Mouse (Mus musculus): ENCODE measurements around the gene Agtr2.
"Not testable (repeated sequence)": the region's sequence is repeated elsewhere in the genome, so short reads cannot be mapped to it uniquely, and the experiment has no call there.

Gene Agtr2

DNA sequence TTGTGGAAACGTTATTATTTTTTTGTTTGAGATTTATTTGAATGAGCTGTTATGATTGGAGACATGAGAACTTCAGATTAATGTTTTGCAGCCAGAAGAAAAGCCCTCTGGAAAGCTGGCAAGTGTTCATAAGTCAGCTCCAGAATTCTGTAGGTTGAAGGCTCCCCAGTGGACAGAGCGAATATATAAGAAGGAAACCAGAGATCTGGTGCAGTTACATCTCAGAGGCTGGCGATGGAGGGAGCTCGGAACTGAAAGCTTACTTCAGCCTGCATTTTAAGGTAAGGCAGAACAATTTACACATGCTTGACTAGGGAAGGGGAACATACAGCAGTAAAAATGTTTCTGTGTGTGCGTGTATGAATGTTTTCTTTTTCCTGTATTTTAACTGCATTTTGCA lies at the start of gene Agtr2:
Gene Agtr2 (plus strand): TSS at position 131 of the 400 bp plus-strand sequence.
- no peak for DNase-seq

DNA sequence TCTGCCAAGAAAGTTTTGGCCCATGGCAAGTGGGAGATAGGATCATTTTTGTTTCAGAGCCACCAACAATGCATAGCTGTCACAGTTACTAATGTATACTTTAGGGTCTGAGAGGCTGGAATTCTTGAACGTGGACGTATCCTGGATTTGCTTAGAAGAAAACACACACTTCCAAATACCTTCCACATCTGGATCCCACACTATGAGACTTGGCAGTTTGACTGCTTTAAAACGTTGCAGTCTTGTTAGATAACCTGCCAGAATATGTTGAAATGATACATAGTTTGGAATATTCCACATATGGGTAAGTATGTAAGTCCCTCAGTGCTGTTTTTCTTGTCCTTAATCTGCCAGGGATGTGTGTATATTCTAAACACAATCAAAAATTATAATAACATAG lies 31.8 kb upstream of the Agtr2 start:
- no peak for DNase-seq

DNA sequence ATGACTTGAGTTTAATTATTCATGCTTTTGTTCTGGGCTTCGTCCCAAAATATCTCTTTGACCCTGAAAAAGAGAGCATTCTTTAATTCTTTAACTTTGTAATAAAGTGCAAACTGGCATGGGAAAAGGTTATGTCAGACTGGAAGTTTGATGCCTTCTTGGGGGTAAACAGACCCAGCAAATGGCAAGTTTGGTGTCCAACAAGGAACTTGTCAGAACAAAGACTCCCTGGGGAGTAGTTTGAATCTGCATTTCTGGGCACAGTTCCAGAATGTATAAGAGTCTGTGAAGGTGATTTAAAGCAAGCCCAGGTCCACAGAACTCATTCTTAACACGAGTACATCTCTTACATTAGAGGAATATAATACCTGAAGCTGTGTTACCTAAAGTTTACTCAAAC lies 3.8 kb downstream of the Agtr2 start:
- no peak for DNase-seq

DNA sequence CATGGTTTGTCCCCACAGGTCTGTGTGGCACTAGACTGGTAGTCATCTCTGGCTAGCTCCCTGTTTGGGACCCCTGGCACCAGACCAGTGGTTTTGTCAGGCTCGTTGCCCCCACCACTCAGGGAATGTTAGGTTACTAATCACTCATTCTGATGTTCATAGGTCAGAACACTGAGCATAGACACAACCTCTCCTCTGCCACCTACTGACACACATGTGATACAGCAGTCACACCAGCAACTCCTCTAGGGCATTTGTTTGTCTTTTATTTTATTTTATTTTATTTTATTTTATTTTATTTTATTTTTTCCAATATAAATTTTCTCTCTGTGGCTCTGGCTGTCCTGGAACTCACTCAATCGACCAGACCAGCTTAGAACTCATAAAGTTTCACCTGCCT lies 15.9 kb downstream of the Agtr2 start:
- DNase-seq: no peak

DNA sequence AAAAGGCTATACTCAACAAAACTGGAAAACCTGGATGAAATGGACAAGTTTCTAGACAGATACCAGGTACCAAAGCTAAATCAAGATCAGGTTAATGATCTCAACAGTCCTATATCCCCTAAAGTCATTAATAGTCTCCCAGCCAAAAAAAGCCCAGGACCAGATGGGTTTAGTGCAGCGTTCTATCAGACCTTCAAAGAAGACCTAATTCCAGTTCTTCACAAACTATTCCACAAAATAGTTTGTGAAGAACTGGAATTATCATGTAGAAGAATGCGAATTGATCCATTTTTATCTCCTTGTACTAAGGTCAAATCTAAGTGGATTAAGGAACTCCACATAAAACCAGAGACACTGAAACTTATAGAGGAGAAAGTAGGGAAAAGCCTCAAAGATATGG lies 23.0 kb downstream of the Agtr2 start:
- DNase-seq: not testable (repeated sequence)

DNA sequence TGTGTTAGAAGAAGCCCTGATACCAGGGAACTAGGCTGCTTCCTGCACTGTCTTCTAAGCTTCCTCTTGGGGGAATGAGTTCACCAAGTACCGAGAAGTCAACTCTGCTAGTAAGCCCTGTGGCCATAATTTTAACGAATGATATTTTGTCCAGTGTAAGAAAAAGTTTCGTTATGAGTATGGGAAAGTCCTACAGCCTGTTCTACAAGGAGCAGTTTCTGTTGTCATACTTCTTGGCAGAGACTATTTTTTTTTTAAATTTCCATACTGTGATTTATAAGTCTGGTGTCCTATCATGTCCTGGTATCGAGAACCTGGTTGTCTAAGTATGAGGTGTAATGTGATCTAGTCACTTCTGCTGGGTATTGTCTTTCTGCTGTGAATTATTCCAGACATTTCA lies 38.2 kb downstream of the Agtr2 start:
- DNase-seq: no peak
